Mouse (Mus musculus): Measurements from ENCODE around the gene Cd274.

- TF ChIP-seq CTCF (IDR thresholded peaks at IDR 0.05; ENCODE audit: borderline replicate concordance, insufficient read depth, low read length): no peak
- TF ChIP-seq POLR2A (IDR thresholded peaks at IDR 0.05; ENCODE audit: low read depth, low read length): peak; percentile 87
These were observed 5.7 kb upstream of the Cd274 start for GRCm38 (mm10) chr19:29361468-29362130.

Data from embryonic fibroblast, embryonic 13.5 days (primary cell).